Mouse (Mus musculus) adrenal gland, postnatal 36 days (tissue): ENCODE measurements around the gene Vmn1r167. TPM values are rescaled to one million over a fixed set of nuclear protein-coding genes. Genes with fewer than 3 reads are reported as not detected.
"Not testable (repeated sequence)": the region's sequence is repeated elsewhere in the genome, so short reads cannot be mapped to it uniquely, and the experiment has no call there.

Experiments
- DNase-seq, 2 experiments: peaks; one replicate each; pipeline ENCODE4 v3.0.0; 2021; ENCODE audit warnings: mixed read lengths in 1 of 2
- long read RNA-seq, 2 experiments: library from polyadenylated mRNA; stranded (forward); transcript quantifications; one replicate each; pipeline ENCODE4 v2.0.0; 2021; ENCODE audit warnings: borderline sequencing depth in 2 of 2
- total RNA-seq, 2 experiments: library from RNA; stranded (reverse); gene quantifications; 2 replicates each; pipeline ENCODE4 v1.2.3; 2021

Gene Vmn1r167
- not detected for total RNA-seq
- long read RNA-seq, experiment 1 = 0 reads
- long read RNA-seq, experiment 2 = 0 reads

DNA sequence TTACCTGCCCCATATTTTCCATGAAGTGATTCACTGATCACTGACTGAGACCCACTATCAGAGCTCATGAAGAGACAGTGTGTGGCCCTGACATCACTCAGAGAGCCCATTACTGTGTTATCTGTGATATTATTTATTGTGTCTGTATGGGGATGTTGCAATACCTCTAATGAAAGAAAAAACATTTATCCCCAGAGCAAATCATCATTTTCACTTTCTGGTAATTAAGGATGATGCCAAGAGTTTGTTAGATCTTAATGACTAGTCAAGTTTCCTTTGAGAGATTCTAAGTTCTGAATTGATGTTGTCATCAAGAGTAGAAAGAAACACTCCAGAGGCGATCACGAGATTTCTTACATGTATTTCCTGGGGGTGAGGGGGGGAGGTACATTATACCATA is at the start of gene Vmn1r167:
TSS of gene Vmn1r167 (minus strand) at position 101 of the 400 bp plus-strand sequence.
- DNase-seq = not testable (repeated sequence)

DNA sequence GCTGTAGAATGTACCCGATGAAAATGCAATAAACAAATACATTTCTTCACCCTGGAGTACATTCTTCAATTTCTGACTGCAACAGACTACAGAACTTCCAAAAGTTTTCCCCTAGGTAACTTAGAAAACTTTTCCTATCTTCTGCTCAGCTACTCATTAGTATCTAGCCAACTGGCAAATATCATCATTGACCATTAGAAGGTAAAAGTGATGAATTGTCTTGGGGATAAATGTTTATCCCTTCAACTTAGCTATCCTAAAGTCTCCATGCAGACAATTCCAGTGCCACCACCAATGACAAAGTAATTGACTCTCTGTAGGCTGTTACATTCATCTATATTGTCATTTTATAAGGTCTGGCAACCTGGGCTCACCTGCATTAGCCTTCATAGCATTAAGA is 32.4 kb upstream of the Vmn1r167 start, which contains the start of gene Vmn1r168:
TSS of gene Vmn1r168 (plus strand) at position 301 of the 400 bp plus-strand sequence.
- not testable (repeated sequence) for DNase-seq

DNA sequence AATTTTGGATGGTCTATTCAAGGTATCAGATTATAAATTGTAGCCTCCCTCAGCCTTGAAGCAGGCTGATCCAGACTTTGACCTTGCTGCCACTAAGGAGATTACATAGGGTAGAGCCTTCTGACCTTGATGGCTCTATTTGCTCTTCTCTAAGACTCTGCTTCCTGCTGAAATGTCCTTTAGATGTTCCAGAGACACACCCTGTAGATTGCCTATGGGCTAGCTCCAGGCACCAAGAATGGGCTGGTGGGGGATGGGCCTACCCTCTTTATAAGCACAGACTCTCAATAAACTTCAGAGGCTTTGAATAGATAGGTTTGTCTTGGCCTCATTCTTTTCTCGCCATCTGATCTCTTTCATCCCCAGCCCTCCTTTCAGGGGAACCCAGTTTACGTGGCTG is 34.1 kb downstream of the Vmn1r167 start:
- not testable (repeated sequence) for DNase-seq

DNA sequence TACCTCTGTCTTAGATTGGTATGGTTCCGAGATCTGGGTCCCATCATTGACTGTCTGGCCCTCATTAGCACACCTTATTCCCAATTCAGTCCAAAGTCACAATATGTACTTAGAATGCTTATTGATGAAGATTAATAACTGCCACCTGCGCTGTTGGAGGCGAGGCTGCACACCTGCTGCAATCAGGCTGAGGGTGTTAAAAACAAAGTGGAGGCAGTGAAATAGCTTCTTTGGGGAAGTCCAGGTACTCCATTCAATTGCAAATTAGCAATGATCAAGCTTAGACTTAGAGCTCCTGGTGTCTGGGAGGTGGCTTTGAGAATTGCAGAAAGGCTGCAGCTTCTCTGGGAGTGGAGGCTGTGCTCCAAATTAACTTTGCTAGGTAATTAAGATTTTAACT is 36.2 kb downstream of the Vmn1r167 start:
- not testable (repeated sequence) for DNase-seq

DNA sequence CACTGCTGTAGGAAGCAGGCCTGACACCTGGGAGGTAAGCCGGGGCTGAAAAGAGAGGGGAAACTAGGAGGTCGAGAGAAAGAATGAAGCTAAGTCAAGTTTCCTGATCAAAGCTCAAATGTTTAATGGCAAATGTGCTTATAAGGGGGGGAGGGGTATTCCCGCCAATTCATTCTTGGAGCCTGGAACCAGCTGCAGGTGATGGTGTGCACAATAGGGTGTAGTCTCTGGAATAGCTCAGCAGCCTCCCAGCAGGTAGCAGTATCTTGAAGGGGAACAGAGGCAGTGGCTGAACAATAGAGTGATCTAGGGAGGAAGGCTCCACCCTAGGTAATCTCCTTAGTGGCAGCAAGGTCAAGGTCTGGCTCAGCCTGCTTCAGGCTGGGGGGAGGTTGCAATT is 36.8 kb downstream of the Vmn1r167 start:
- DNase-seq = not testable (repeated sequence)

Other genes starting within 250 kb of the Vmn1r167 start
- gene Gm6902, start 228.3 kb downstream of the Vmn1r167 start, total RNA-seq = not detected
- not detected for gene Nlrp4e, start 206.0 kb downstream of the Vmn1r167 start, total RNA-seq
- not detected for gene Nlrp5, start 121.3 kb downstream of the Vmn1r167 start, total RNA-seq
- gene Vmn1r168, start 32.5 kb upstream of the Vmn1r167 start, total RNA-seq = not detected
- gene Vmn1r169, start 68.3 kb upstream of the Vmn1r167 start, total RNA-seq = not detected
- not detected for gene Vmn1r170, start 99.0 kb upstream of the Vmn1r167 start, total RNA-seq
- not detected for gene Vmn1r171, start 123.5 kb upstream of the Vmn1r167 start, total RNA-seq
- not detected for gene Vmn1r172, start 151.1 kb upstream of the Vmn1r167 start, total RNA-seq
- not detected for gene Vmn1r173, start 193.5 kb upstream of the Vmn1r167 start, total RNA-seq
- gene Vmn1r174, start 245.1 kb upstream of the Vmn1r167 start, total RNA-seq = not detected